Mouse (Mus musculus): Measurements from ENCODE around the gene Hes3.

DNA sequence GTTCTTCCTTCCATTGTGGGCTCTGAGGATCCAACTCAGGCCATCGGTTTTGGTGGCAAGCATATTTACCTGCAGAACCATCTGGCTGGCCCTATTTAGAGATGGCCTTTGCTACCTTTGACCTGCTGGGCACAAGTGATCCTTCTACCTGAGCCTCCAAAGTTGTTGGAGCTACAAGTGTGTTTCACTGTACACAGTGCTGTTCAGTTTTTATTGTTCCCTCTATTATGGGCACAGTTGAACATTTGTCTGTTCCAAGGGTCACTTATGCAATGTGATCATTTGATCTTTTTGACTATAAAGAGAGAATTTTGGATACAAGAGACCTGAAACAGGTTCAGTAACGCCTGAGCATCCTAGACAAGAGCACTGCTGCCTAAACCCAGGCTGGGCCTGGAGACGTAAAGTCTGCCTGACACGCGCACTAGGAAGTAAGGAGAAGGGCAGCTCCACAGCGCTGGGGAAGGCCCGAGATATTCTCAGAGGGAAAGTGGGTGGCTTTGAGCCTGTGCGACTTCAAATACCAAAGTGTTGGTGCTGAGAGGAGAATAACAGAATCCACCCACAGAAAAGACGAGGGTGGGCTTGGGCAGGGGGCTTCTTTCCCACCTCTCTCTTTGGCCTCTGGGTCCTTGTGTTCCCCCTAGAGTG, 48.1 kb downstream of the Hes3 start:
- TF ChIP-seq CTCF (IDR thresholded peaks at IDR 0.05; ENCODE audit: insufficient read depth, low read length) (no peak), POLR2A (IDR thresholded peaks at IDR 0.05; ENCODE audit: borderline replicate concordance, extremely low read depth, low read depth, low read length) (no peak)
